Mouse (Mus musculus): ENCODE results near the gene Gm37240. TPM values are rescaled to one million over a fixed set of nuclear protein-coding genes. Genes with fewer than 3 reads are reported as not detected.

The Gm37240 gene
- total RNA-seq, 1 experiment: 1.2 TPM

DNA sequence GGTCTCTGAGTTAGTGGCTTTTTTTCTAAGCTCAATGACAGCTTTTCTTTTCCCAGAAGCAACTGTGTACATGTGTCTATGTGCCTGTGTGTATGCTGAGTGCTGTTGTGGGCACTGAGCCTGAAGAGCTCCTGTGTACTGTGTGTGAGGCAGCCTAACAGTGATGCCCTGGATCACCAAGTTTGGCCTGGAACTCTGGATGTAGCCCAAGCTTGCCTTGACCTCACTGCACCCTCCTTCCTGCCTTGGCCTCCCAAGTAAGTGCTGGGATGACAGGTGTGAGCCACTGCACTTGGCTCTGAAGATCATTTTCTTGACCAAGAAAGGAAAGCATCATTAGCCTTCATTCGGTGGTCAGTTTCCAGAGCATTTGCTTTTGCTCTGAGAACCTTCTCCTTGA is 710.6 kb downstream of the Gm37240 start:
- Histone ChIP-seq H3K27ac (ENCODE audit: insufficient read depth, low read depth, low read length, poor library complexity, severe bottlenecking) (no peak overlapping the region), H3K9me3 (ENCODE audit: control insufficient read depth, insufficient read depth, low read depth, low read length) (no peaks in the 10 kb centered on the region), H3K9ac (ENCODE audit: insufficient read depth, low read depth, low read length, poor library complexity, severe bottlenecking) (no peak overlapping the region), H3K4me3 (ENCODE audit: insufficient read depth in 1 of 2, low read depth in 1 of 2, low read length in 2 of 2, poor library complexity in 1 of 2, severe bottlenecking in 1 of 2) (no peak overlapping the region), H3K4me1 (ENCODE audit: control insufficient read depth in 2 of 2, insufficient read depth in 2 of 2, low read length in 2 of 2, poor library complexity in 1 of 2) (no peaks in the 10 kb centered on the region), H3K36me3 (ENCODE audit: control insufficient read depth, insufficient read depth, low read length, poor library complexity, severe bottlenecking) (no peaks in the 10 kb centered on the region)
- in situ Hi-C loops (cut with MboI; ENCODE audit: low sequenced_read_pairs in 2 of 2, unreplicated experiment in 2 of 2): no loop called here
- no peak for TF ChIP-seq CHD2 (IDR thresholded peaks at IDR 0.05; ENCODE audit: low read depth, low read length)
- TF ChIP-seq ZC3H11A (IDR thresholded peaks at IDR 0.05; ENCODE audit: borderline replicate concordance, low read depth, low read length): no peak
- TF ChIP-seq ZNF384 (IDR thresholded peaks at IDR 0.05; ENCODE audit: low read depth, low read length): no peak
- TF ChIP-seq MAFK (IDR thresholded peaks at IDR 0.05; ENCODE audit: insufficient read depth, low read depth, low read length): no peak
- no peak for TF ChIP-seq HCFC1 (IDR thresholded peaks at IDR 0.05; ENCODE audit: borderline replicate concordance, insufficient read depth, low read length)
- DNase-seq (ENCODE audit: low read depth, low spot score): no peak

DNA sequence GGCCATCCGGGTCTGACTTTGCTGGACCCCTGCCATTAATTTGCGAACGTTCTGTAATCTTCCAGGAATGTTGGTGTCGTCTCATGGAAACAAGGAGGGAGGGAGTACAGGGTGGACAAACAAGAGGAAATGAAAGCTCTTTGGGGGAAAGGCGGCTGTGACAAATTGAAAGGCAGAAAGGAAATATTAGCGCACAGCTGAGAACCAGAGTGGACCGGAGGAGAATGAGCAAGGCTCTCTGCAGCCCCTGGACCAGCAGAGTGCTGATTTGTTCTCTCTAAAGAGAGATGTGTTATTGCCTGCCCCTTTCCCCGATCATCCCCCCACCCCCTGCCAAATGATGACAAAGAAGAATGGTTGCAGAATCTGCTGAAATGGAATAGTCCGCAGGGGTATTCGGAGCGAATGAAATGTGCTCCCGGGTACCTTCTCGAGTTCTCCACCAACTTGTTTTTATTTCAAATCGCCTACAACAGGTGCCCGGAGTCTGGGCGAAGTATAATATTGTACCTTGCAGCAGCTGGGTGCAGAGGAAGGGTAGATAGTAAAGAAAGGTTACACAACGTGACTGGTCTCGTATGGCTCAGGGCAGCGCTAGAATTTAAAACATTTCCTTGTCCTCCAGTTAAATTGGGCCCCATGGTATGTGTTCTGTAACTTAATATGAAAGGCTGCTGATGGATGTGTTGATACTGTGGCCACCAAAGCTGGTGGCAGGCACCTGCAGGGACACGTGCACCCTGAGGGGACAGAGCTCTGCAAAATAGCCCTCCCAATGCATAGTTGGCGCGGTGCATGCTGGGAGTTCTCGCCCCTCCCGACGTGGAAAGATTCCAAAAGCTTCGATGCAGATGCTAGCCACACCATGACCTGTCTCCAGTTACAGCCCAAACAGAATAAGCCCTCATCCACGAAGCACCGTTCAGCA is 712.5 kb downstream of the Gm37240 start:
- Histone ChIP-seq H3K27ac (ENCODE audit: insufficient read depth, low read depth, low read length, poor library complexity, severe bottlenecking) (no peak overlapping the region), H3K4me3 (ENCODE audit: insufficient read depth in 1 of 2, low read depth in 1 of 2, low read length in 2 of 2, poor library complexity in 1 of 2, severe bottlenecking in 1 of 2) (no peak overlapping the region), H3K9me3 (ENCODE audit: control insufficient read depth, insufficient read depth, low read depth, low read length) (no peaks in the 10 kb centered on the region), H3K36me3 (ENCODE audit: control insufficient read depth, insufficient read depth, low read length, poor library complexity, severe bottlenecking) (no peaks in the 10 kb centered on the region), H3K4me1 (ENCODE audit: control insufficient read depth in 2 of 2, insufficient read depth in 2 of 2, low read length in 2 of 2, poor library complexity in 1 of 2) (no peaks in the 10 kb centered on the region), H3K9ac (ENCODE audit: insufficient read depth, low read depth, low read length, poor library complexity, severe bottlenecking) (no peak overlapping the region)
- no peak for TF ChIP-seq CHD2 (IDR thresholded peaks at IDR 0.05; ENCODE audit: low read depth, low read length)
- TF ChIP-seq HCFC1 (IDR thresholded peaks at IDR 0.05; ENCODE audit: borderline replicate concordance, insufficient read depth, low read length): no peak
- no peak for TF ChIP-seq ZNF384 (IDR thresholded peaks at IDR 0.05; ENCODE audit: low read depth, low read length)
- TF ChIP-seq ZC3H11A (IDR thresholded peaks at IDR 0.05; ENCODE audit: borderline replicate concordance, low read depth, low read length): no peak
- TF ChIP-seq MAFK (IDR thresholded peaks at IDR 0.05; ENCODE audit: insufficient read depth, low read depth, low read length): no peak
- no peak for DNase-seq (ENCODE audit: low read depth, low spot score)
- in situ Hi-C loops (cut with MboI; ENCODE audit: low sequenced_read_pairs in 2 of 2, unreplicated experiment in 2 of 2): no loop called here

GRCm38 (mm10) chr3:85173441-85174071 is 713.8 kb downstream of the Gm37240 start:
- no peak for DNase-seq (ENCODE audit: low read depth, low spot score)
- in situ Hi-C loops (cut with MboI; ENCODE audit: low sequenced_read_pairs in 2 of 2, unreplicated experiment in 2 of 2): no loop called here
- H3K27ac ChIP-seq (ENCODE audit: insufficient read depth, low read depth, low read length, poor library complexity, severe bottlenecking): no peak overlapping the region

GRCm38 (mm10) chr3:85172532-85172931 is 714.8 kb downstream of the Gm37240 start:
- in situ Hi-C loops (cut with MboI; ENCODE audit: low sequenced_read_pairs in 2 of 2, unreplicated experiment in 2 of 2): no loop called here
- TF ChIP-seq HCFC1 (IDR thresholded peaks at IDR 0.05; ENCODE audit: borderline replicate concordance, insufficient read depth, low read length): no peak
- TF ChIP-seq CHD2 (IDR thresholded peaks at IDR 0.05; ENCODE audit: low read depth, low read length): no peak
- no peak for TF ChIP-seq ZNF384 (IDR thresholded peaks at IDR 0.05; ENCODE audit: low read depth, low read length)
- TF ChIP-seq ZC3H11A (IDR thresholded peaks at IDR 0.05; ENCODE audit: borderline replicate concordance, low read depth, low read length): no peak
- TF ChIP-seq MAFK (IDR thresholded peaks at IDR 0.05; ENCODE audit: insufficient read depth, low read depth, low read length): no peak
- no peaks in the 10 kb centered on the region for H3K36me3 ChIP-seq (ENCODE audit: control insufficient read depth, insufficient read depth, low read length, poor library complexity, severe bottlenecking)
- no peak overlapping the region for H3K4me3 ChIP-seq (ENCODE audit: insufficient read depth in 1 of 2, low read depth in 1 of 2, low read length in 2 of 2, poor library complexity in 1 of 2, severe bottlenecking in 1 of 2)
- H3K9ac ChIP-seq (ENCODE audit: insufficient read depth, low read depth, low read length, poor library complexity, severe bottlenecking): no peak overlapping the region
- DNase-seq (ENCODE audit: low read depth, low spot score): no peak
- H3K9me3 ChIP-seq (ENCODE audit: control insufficient read depth, insufficient read depth, low read depth, low read length): no peaks in the 10 kb centered on the region
- no peaks in the 10 kb centered on the region for H3K4me1 ChIP-seq (ENCODE audit: control insufficient read depth in 2 of 2, insufficient read depth in 2 of 2, low read length in 2 of 2, poor library complexity in 1 of 2)
- H3K27ac ChIP-seq (ENCODE audit: insufficient read depth, low read depth, low read length, poor library complexity, severe bottlenecking): no peak overlapping the region

More at GRCm38 (mm10) chr3:85173441-85174071, 713.8 kb downstream of the Gm37240 start:
- no peaks in the 10 kb centered on the region for H3K9me3 ChIP-seq (ENCODE audit: control insufficient read depth, insufficient read depth, low read depth, low read length)
- no peak overlapping the region for H3K4me3 ChIP-seq (ENCODE audit: insufficient read depth in 1 of 2, low read depth in 1 of 2, low read length in 2 of 2, poor library complexity in 1 of 2, severe bottlenecking in 1 of 2)
- no peak overlapping the region for H3K9ac ChIP-seq (ENCODE audit: insufficient read depth, low read depth, low read length, poor library complexity, severe bottlenecking)
- TF ChIP-seq ZC3H11A (IDR thresholded peaks at IDR 0.05; ENCODE audit: borderline replicate concordance, low read depth, low read length) (no peak), HCFC1 (IDR thresholded peaks at IDR 0.05; ENCODE audit: borderline replicate concordance, insufficient read depth, low read length) (no peak), MAFK (IDR thresholded peaks at IDR 0.05; ENCODE audit: insufficient read depth, low read depth, low read length) (no peak), ZNF384 (IDR thresholded peaks at IDR 0.05; ENCODE audit: low read depth, low read length) (no peak), CHD2 (IDR thresholded peaks at IDR 0.05; ENCODE audit: low read depth, low read length) (no peak)
- no peaks in the 10 kb centered on the region for H3K4me1 ChIP-seq (ENCODE audit: control insufficient read depth in 2 of 2, insufficient read depth in 2 of 2, low read length in 2 of 2, poor library complexity in 1 of 2)
- no peaks in the 10 kb centered on the region for H3K36me3 ChIP-seq (ENCODE audit: control insufficient read depth, insufficient read depth, low read length, poor library complexity, severe bottlenecking)

Data from ES-E14 (cell line).